Mouse (Mus musculus) hematopoietic stem cell, adult 5-6 weeks (primary cell): Measurements from ENCODE around the gene Pus7. TPM values are rescaled to one million over a fixed set of nuclear protein-coding genes. Genes with fewer than 3 reads are reported as not detected.

Experiments
- ATAC-seq, 2 experiments: fragments of 125-278 bp in 1 of 2; replicated peaks in 1 of 2; 2 replicates each; pipeline ENCODE4 v1.8.0; 2016 to 2017; ENCODE audit warnings: inconsistent platforms in 2 of 2, mild to moderate bottlenecking in 2 of 2, moderate number of reproducible peaks in 2 of 2, low read depth in 1 of 2, moderate TSS enrichment in 1 of 2; ENCODE audit not compliant: low FRiP score in 2 of 2, poor library complexity in 2 of 2, severe bottlenecking in 2 of 2, insufficient read depth in 1 of 2, low TSS enrichment in 1 of 2
- total RNA-seq: library from RNA; stranded (forward); fragments of 172-1452, 232-1000 nt; gene quantifications from 2 replicates; pipeline ENCODE4 v1.2.3, GENCODE M21; 2017

Gene Pus7
- 45.2 and 55.2 TPM in 2 replicates for total RNA-seq

DNA sequence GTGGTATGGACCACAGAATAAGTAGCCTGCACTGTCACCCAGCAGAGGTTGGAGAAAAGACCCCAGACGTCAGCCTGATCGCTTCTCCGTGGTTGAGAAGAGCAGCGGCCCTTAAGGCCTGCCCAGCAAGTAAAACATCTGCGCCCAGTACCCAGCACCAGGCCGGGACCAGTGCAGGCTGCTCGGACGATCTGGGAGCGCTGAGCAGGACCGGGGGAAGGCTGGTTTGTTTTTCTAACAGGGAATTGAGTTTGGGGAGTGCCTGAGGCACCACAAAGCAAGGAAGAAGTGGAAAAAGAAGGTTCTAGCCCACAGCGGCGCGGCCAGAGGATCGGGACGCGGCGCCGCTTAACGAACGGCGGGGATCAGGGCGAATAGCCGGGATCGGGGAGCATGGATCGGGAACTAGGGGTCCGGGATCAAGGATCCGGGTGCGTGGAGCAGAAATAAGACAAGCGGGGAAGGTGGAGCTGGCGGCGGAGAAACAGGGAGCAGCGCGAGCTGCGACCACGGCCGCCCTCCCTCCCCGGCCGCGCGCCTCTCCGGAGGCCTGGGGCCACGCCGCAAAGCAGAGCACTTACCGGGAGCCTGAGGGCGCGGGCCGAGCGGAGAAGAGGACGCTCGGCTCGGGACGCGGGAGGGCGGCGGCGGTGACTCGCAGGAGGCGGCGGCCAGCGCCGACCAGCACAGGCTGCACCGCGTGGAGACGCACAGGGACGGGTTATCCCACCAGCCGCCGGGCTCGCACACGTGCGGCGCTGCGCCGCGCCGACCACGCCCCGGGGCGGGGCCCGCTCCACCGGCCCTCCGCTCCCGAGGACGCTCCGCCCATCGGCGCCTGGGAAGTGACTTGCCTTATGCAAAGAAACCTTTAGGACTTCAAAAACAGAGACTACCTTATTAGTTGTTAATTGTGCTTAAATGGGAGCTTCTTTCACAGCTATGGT is at the start of gene Pus7:
Gene Pus7 (minus strand): TSS at position 781 of the 947 bp plus-strand sequence.
- peak; percentile 65 to 67 for ATAC-seq

DNA sequence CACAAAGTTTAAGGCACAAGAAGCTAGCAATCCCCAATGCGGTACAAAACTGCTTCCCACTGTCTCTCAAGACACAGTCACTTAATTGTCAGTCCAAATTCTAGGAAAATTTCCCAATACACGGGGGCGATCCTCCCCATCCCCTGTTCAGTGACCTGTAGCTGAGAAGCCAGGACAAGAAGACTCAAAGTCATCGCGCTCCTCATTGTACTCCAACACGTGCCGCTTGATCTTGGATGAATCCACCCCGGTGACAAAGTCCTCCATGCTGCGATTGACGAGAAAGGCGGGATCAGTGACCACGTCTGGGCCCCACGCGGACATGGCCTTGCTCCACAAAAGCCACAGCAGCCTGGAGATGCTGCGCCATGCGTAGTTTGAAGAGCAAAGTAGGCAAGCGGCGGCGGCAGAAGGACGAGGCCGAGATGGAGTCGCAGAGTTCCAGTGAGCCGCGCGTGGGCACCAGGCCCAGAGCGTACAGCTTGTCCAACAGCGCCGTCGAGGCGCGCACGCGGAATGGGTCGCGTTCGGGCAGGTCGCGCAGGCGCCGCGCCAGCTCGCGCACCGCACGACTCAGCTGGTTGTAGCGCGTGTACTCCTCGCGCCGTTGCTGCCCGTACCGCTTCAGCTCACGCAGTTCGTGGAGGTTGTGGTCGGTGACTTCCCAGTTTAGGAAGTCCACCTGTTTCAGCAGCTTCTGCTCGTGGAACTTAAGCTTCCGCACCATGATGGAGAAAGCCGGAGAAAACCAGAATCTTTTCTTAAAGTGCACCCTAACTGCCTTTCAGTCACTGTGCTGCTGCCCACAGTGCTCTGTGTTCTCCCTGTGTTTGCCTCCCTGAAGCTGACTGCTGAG is 47.6 kb upstream of the Pus7 start:
- ATAC-seq = peak in 1 of 2 experiments; percentile 29; a peak in 2 of 4 replicates

DNA sequence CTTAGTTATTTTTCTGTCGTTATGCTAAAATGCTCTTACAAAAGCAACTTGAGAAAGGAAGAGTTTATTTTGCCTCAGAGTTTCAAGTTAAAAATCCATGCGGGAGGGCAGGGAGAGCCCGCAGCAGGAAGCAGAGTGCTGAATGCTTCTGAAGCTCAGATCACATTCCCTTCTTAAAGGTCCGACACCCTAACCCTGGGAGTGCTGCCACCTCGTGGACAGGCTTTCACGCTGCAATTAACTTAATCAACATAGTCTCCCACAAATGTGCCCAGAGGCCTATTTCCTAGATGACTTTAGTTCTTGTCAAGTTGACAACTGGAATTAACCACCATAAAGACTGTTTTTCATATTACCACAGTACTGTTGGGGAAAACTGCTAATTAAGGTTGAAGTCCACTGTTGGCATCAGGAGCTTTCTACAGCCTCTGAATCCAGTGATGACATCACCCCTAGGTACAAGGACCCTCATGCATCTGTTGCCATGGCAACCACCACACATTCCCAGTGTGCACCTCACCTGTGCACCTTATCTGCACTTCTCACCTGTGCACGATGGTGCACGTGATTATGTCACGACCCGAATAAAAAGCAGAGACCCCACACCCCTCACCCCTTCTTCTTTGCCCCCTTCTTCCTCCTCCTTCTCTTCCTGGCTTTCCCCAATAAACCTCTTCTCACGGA is 43.0 kb upstream of the Pus7 start:
- peak; percentile 85 to 87 for ATAC-seq

DNA sequence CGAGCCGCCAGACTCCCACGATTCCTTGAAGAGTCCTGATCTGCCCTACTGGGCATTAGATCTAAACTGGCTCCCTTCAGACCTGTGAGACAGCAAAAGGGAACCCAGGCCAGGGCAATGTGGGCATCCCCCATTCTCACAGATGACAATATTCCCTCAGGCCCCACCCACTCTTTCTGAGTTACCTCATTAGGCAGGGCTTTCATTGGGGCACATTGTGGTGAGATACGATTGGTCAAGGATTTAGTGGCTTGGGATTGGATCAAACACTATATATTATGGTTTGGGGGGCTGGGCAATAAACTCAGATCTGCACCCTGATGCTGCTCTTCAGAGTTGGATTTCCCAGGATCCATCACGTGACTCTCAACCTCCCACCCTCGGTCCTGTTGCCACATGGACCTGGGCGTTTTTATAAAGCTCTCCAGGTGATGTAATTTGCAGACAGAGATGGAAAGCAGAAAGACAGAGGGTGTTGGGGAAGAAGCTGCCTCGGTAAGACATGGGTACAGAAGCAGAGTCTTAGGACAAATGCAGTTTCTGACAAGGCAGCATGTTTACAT is 40.7 kb upstream of the Pus7 start:
- no peak for ATAC-seq

DNA sequence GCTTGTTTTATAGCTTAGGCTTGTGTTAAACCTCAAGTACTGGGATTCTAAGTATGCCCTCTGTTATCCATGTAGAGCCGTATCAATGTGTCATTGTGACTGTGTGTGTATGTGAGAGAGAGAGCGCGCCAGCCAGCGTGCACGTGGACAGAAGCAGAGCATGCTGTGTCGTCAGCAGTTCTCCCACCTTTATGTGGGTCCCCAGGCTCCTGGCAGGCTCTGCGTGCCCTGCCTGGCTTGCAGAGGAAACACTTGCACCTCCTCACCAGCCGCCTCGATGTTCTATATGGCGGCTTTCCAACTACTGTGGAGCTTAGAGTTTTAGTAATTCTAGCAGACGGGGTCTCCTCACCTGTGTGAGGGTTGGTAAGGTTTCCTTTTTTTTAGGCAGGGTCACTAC is 38.8 kb upstream of the Pus7 start:
- no peak for ATAC-seq

DNA sequence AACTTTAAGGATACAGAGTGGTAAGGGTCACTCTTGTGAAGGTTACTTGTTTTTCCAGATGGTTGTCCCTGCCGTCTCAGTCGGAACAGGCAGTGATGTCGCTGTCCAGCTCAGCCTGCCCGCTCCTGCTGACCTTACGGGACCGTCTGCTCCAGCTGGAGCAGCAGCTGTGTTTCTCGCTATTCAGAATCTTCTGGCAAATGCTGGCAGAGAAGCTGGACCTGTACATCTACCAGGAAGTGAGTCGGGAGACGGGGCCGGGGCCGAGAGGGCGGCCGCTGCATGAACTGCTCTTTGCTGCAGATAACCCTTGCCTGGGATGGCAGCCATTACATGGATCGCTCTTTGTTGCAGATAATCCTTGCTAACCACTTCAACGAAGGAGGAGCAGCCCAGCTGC is 33.2 kb upstream of the Pus7 start:
- ATAC-seq = no peak

DNA sequence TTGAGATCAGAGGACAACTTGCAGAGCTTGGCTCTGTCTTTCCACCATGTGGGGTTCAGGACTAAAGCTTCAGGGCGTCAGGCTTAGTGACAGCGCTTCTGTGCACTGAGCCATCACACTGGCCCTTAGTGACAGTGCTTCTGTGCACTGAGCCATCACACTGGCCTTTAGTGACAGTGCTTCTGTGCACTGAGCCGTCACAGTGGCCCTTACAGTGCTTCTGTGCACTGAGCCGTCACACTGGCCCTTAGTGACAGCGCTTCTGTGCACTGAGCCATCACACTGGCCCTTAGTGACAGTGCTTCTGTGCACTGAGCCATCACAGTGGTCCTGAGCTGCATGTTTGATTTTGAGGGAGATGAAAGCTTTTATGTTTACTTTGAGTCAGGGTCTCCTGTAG is 31.3 kb upstream of the Pus7 start:
- ATAC-seq = no peak

DNA sequence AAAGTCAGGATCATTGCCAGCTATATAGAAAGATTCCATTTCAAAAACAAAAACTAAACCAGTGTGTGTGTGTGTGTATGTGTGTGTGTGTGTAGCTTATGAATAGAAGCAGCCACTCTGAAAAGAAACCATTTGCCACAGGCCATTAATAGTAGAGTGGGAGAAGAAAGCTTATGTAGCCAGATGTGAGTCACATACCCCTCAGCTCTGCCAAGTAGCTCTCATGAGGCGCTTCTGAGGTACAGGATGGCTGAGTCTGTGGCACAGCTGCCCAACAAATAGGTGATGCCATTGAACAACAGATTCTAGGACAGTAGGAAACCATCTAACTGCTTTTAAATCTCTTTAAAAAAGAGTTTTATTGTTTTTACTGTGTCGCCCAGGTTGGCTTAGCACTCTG is 9.2 kb upstream of the Pus7 start:
- ATAC-seq = no peak

DNA sequence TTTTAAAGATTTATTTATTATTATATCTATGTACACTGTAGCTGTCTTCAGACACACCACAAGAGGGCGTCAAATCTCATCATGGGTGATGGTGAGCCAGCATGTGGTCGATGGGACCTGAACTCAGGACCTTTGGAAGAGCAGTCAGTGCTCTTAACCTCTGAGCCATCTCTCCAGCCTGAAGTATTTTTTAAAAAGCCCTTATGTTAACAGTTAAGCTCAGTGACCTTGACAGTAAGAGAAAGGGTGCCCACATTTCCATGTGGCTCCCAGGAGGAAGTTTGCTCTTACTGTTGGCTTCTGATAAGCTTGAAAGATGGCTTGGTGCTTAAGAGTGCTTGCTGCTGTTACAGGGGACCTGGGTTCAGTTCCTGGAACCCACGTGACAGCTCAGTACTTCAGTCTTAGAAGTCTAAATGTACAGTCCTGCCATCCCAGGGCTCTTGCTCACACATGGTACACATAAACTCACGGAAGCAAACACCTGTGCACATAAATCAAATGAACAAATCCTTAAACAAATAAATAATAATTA is 5.6 kb upstream of the Pus7 start:
- ATAC-seq = no peak

DNA sequence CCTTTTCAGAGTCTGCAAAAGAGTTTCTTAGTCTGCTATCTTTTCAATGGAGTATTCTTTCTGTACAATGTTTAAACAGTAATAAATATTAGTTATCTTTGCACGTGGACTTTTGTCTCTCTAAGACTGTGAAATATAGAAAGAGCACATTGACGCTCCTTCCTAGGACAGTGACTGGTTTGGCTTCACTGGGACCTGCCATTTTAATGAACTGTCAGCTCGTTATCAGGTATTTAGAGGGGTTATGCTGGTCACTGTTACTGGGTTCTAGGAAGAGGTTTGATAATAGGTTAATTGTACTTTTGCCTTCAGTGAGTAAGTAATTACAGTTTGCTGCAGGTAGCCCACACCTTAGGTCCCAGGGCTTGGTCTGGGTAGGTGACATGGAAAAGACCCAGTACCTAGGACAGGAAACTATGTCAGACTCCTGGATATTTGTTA is 4.9 kb upstream of the Pus7 start:
- ATAC-seq = no peak

DNA sequence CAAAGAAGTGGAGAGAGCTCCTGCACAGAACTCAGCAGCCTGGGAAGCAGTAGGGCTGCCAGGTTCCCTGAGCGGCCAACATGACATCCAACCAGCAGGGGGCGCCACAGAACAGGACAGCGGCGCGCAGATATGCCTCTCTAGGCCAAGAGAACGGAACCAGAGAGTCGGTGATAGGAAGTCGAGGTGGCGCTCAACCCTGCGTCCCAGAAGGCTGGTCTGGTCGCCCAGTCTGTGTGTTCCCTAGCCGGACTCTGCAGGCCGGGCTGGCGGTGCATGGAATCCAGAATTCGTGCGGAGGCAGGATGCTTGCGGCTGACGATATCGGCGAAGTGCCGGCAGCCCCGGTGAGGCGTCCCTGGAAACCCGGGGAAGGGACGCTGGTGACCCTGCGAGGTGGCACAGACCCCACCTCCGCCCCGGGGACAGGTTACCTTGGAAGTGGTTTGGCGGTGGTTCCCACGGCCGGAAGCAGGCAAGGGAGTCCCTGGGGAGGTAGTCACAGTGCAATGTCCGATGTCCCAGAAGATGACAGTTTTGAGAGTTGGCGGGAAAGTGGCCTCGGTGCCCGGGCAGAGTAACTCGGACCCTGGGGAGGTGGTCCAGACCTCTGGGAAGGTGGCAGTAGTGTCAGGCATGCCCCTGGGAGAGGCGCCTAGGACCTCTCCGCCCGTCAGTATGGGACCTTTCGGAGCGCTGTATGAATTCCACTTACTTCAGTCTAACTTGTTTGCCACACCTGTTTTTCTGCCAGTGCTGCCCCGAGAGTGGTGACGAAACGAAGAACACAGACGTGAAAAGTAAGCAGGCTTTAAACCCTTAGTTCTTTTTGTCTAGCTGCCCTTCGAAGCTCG is 4.3 kb upstream of the Pus7 start, which contains the start of gene Rint1:
Gene Rint1 (plus strand): TSS at position 176 of the 854 bp plus-strand sequence.
- ATAC-seq = peak; percentile 80 to 92

DNA sequence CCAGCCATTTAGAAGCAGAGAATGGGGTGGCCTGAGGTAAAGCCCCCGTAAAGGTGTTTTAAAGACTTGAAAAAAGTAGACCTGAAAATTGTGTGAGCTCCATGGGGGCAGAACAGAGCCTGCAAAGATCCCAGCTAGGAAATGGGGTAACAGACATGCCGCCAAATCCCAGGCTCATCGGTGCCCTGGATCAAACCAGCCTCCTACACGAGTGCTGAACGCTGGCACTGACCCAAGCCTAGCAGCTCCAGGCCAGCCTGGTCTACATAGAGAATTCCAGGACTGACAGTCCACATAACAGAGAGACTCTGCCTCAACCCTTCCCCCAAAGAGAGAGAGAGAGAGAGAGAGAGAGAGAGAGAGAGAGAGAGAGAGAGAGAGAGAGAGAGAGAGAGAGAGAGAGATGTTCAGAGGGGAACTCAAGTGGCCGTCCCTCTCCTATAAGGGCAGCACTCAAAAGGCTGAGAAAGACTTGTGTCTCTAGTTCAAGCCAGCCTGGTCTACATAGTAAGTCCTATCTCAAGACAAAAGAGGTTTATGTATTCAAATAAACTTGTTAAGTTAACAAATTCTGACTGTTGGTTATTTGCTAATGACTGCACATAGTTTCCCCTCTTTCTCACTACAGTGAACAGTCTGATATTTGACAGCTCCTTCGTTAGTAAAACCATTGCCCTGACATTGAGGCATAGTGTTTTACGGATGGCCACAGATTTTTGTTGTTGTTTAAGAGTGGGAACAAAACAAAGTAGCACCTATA is 1.3 kb downstream of the Pus7 start:
- no peak for ATAC-seq

DNA sequence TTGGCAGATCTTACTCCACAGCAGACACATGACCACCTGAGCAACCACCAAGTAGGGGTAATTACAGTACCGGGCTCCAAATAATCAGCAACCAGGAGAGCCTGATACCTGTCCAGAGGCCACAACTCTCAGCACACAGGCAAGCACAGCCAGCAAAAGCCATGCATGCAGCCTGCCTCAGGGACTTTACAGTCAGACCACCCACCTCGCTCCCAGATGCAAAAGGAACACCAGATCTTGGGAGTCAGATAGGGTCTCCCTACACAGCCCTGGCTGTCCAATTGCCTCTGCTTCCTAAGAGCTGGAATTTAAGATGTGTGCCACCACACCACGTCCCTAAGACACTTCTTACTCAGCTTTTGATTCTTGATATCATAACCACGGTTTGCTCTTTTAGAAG is 2.3 kb downstream of the Pus7 start:
- ATAC-seq = no peak

DNA sequence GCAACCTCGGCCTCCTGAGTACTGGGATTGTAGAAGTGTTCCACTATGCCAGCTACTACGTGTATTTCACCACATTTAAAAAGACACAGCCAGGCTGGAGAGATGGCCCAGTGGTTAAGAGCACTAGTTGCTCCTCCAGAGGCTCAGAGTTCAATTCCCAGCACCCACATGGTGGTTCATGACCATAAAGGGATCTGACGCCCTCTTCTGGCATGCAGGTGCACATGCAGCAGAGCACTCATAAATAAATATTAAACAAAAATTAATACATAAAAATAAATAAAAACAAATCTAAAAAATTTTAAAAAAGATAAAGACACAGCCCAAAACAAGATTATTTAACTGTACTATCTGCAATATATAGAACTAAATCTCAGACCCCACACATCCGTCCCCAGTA is 3.0 kb downstream of the Pus7 start:
- no peak for ATAC-seq

DNA sequence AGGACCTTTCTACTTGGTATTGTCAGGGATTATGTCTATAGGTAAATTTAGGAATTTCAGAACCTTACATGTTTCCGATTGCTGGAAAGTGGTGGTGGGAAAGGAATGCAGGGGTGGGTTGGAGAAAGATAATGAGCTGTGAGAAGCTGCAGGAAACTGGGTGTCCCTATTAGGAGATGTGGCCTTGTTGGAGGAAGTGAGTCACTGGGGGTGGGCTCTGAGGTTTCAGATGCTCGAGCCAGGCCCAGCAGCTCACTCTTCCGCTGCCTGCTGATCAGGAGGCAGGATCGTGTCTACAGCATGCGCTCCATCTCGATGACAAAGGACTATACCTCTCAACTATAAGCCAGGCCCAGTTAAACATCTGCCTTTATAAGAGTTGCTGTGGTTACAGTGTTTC is 9.3 kb downstream of the Pus7 start:
- ATAC-seq = no peak

DNA sequence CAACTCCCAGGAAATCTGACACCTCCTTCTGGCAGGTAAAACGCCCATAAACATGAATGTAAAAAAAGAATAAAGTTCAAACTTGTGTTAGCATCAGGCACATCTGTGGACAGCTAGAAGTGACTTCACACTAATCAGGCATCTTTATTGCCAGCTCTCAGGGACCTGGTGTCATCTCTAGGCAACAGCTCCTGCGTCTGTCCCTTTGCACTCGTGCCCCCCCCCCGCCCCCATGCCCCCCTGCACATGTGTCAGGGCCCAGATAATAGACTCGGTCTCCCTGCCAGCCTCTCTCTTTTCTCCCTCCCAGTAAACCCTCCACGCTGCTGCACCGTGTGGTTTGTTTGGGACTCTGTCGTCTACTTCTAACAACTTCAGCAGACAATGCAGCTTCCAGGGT is 12.4 kb downstream of the Pus7 start:
- peak in 1 of 2 experiments; percentile 25; a peak in 1 of 4 replicates for ATAC-seq
